Mouse (Mus musculus): ENCODE measurements around the gene Pecam1. TPM values are rescaled to one million over a fixed set of nuclear protein-coding genes. Genes with fewer than 3 reads are reported as not detected.

Pecam1 gene
- polyA plus RNA-seq, 1 experiment from 2014 or later, result 9.5 TPM

DNA sequence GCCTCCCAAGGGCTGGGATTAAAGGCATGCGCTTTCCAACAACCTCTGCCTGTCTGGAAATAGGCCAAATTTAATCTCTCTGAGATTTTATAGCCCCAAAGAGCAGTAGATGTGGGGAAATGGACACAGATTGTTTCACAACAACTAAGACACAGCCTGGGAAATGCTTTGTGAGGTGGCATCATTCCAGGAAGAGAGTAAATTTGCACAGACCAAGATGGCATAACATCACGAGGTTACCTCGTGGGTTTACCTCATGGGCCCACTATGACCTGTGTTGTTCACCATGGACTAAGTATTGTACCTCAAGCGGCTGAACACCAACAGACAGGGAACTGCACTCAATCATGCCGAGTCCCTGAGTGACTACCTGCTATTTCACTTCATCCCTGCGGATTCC lies 52.1 kb downstream of the Pecam1 start:
- H3K9me3 ChIP-seq (replicated peaks; ENCODE audit: control insufficient read depth, low read length), result no peaks in the 10 kb centered on the region
- no peak overlapping the region for H3K9ac ChIP-seq (ENCODE audit: low read depth, low read length)
- H3K36me3 ChIP-seq (ENCODE audit: control insufficient read depth, insufficient read depth), result no peaks in the 10 kb centered on the region
- no peak overlapping the region for H3K4me2 ChIP-seq (ENCODE audit: low read depth, low read length)
- no peak overlapping the region for H3K27ac ChIP-seq (ENCODE audit: low read length)
- H3K4me1 ChIP-seq (ENCODE audit: control insufficient read depth, low read depth, low read length), result no peaks in the 10 kb centered on the region
- WGBS (ENCODE audit: insufficient replicate concordance), result 56% methylated on average over 6 of the region's 6 CpGs
- H3K27me3 ChIP-seq (ENCODE audit: control insufficient read depth, insufficient read depth, low read depth, low read length), result no peaks in the 10 kb centered on the region
- no peak overlapping the region for H3K4me3 ChIP-seq (ENCODE audit: low read depth, low read length)
- no peak for ATAC-seq (ENCODE audit: low read depth)

DNA sequence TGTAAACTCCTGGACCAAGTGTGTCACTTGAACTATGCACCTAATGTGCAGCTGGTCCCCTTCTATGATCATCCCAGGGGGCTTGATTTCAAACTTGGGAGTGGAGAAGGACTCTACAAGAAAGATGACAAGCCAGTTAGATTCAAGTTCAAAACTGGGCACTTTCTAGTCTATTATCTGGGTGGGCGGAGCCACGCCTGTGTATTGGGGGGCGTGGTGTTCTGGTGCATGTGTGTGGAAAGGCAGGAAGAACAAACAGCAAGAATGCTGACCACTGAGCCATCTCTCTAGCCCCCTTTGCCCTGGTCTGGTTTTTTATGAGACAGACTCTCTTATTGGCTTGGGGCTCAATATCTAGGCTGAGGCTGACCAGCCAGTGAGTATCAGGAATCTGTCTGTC lies 54.5 kb downstream of the Pecam1 start:
- Histone ChIP-seq H3K4me3 (ENCODE audit: low read depth, low read length) (no peak overlapping the region), H3K27ac (ENCODE audit: low read length) (no peak overlapping the region), H3K9me3 (replicated peaks; ENCODE audit: control insufficient read depth, low read length) (no peaks in the 10 kb centered on the region), H3K4me1 (ENCODE audit: control insufficient read depth, low read depth, low read length) (no peaks in the 10 kb centered on the region), H3K36me3 (ENCODE audit: control insufficient read depth, insufficient read depth) (no peaks in the 10 kb centered on the region), H3K9ac (ENCODE audit: low read depth, low read length) (no peak overlapping the region), H3K27me3 (ENCODE audit: control insufficient read depth, insufficient read depth, low read depth, low read length) (no peaks in the 10 kb centered on the region), H3K4me2 (ENCODE audit: low read depth, low read length) (no peak overlapping the region)
- ATAC-seq (ENCODE audit: low read depth), result no peak
- WGBS (ENCODE audit: insufficient replicate concordance), result 60% methylated on average over 3 of the region's 3 CpGs

DNA sequence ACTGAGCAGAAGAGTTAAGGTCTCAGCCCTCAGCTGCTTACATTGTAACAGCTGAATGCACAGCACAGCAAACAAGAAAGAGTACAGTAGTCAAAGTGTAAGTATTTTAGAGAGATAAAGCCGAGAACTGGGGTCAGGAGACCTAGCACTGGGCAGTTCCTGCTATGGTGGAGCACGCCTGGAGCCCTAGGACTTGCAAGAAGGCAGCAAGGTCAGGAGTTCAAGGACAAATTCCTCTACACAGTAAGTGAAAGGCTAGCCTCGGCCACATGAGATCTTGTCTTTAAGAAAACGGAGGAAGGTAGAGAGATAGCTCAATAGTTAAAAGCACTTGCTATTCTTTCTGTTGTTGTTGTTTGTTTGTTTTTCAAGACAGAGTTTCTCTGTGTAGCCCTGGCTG lies 57.5 kb downstream of the Pecam1 start:
- Histone ChIP-seq H3K9ac (ENCODE audit: low read depth, low read length) (no peak overlapping the region), H3K4me2 (ENCODE audit: low read depth, low read length) (no peak overlapping the region), H3K27ac (ENCODE audit: low read length) (no peak overlapping the region), H3K36me3 (ENCODE audit: control insufficient read depth, insufficient read depth) (no peaks in the 10 kb centered on the region), H3K9me3 (replicated peaks; ENCODE audit: control insufficient read depth, low read length) (no peaks in the 10 kb centered on the region), H3K27me3 (ENCODE audit: control insufficient read depth, insufficient read depth, low read depth, low read length) (no peaks in the 10 kb centered on the region), H3K4me3 (ENCODE audit: low read depth, low read length) (no peak overlapping the region), H3K4me1 (ENCODE audit: control insufficient read depth, low read depth, low read length) (no peaks in the 10 kb centered on the region)
- WGBS (ENCODE audit: insufficient replicate concordance), result 55% methylated on average over 4 of the region's 4 CpGs
- no peak for ATAC-seq (ENCODE audit: low read depth)

DNA sequence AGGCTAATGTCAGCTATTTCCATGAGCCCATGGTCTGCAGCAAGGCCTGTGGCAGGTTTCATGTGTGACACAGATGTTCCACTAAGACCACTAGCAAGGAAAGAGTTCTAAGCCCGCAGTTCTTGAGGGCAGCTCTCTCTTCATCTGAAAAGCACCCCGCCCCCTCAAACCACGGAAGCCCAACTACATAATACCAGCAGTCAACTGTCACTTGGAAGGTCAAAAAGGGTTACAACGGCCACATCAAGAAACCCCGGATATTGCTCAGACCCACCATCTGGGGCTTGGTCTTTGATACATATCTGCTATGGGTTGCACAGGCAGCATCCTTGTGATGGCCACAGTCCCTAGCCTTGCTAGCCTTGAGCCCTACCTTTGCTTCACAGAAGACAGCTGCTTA lies 62.1 kb downstream of the Pecam1 start:
- Histone ChIP-seq H3K4me1 (ENCODE audit: control insufficient read depth, low read depth, low read length) (no peaks in the 10 kb centered on the region), H3K9ac (ENCODE audit: low read depth, low read length) (no peak overlapping the region), H3K27ac (ENCODE audit: low read length) (no peak overlapping the region), H3K4me2 (ENCODE audit: low read depth, low read length) (no peak overlapping the region), H3K27me3 (ENCODE audit: control insufficient read depth, insufficient read depth, low read depth, low read length) (no peaks in the 10 kb centered on the region), H3K36me3 (ENCODE audit: control insufficient read depth, insufficient read depth) (no peaks in the 10 kb centered on the region), H3K4me3 (ENCODE audit: low read depth, low read length) (no peak overlapping the region), H3K9me3 (replicated peaks; ENCODE audit: control insufficient read depth, low read length) (no peaks in the 10 kb centered on the region)
- WGBS (ENCODE audit: insufficient replicate concordance), result 42% methylated on average over 5 of the region's 5 CpGs
- no peak for ATAC-seq (ENCODE audit: low read depth)

DNA sequence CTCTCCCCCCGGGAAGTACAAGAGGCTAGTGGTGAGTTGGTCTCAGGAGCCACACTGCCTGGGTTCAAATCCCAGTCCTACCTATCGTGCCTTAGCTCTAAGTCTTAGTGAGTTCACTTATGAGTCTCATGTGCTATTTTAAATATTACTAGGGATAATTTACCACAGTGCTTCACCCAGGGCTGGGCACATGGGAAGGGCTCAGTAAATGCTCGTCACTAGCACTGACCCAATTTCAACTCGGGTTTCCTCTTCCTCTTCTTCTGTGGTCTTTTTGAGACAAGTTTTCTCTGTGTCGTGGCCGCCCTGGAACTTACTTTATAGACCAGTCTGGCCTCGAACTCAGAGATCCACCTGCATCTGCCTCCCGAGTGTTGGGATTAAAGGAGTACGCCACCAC lies 63.1 kb downstream of the Pecam1 start:
- WGBS (ENCODE audit: insufficient replicate concordance), result 55% methylated on average over 9 of the region's 9 CpGs
- H3K4me3 ChIP-seq (ENCODE audit: low read depth, low read length), result no peak overlapping the region

DNA sequence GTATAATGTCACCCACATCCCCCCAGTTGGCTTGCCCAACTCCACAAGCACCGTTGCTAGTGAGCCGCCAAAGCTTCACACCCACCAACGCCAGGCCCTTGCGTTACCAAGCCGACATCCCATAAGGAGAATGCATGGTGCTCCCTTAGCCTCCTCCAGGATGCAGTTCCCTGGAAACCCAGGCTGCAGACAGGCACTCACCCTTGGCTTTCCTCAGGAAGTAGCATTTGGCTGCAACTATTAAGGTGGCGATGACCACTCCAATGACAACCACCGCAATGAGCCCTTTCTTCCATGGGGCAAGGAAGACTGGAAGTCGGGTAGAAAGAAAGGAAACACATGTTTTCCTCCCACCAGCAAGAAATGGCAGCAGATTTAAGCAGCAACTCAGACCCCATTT lies 66.4 kb downstream of the Pecam1 start:
- WGBS (ENCODE audit: insufficient replicate concordance), result 83% methylated on average over 8 of the region's 8 CpGs
- Histone ChIP-seq H3K4me1 (ENCODE audit: control insufficient read depth, low read depth, low read length) (no peaks in the 10 kb centered on the region), H3K27me3 (ENCODE audit: control insufficient read depth, insufficient read depth, low read depth, low read length) (no peaks in the 10 kb centered on the region)

More for the DNA sequence above, 63.1 kb downstream of the Pecam1 start:
- H3K36me3 ChIP-seq (ENCODE audit: control insufficient read depth, insufficient read depth), result no peaks in the 10 kb centered on the region
- no peaks in the 10 kb centered on the region for H3K4me1 ChIP-seq (ENCODE audit: control insufficient read depth, low read depth, low read length)
- H3K27me3 ChIP-seq (ENCODE audit: control insufficient read depth, insufficient read depth, low read depth, low read length), result no peaks in the 10 kb centered on the region
- no peak overlapping the region for H3K9ac ChIP-seq (ENCODE audit: low read depth, low read length)
- no peak overlapping the region for H3K27ac ChIP-seq (ENCODE audit: low read length)
- ATAC-seq (ENCODE audit: low read depth), result no peak
- no peaks in the 10 kb centered on the region for H3K9me3 ChIP-seq (replicated peaks; ENCODE audit: control insufficient read depth, low read length)
- H3K4me2 ChIP-seq (ENCODE audit: low read depth, low read length), result no peak overlapping the region

DNA sequence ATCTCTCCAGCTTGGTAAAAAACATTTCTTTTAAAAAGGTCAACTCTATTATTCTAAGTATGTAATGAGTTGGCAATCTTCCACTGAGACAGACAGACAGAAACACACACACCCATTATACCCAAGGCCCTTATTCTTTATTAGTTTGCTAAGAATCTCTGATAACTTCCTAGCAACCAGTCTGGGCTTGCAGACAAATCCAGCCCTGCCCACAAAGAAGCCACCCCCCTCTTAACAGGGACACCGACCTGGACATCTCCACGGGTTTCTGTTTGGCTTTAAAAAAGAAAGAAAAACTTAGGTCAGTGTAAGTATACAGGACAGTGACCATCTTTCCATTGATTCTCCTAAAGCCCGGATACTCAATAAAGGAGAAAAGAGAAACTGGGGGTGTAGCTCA lies 67.1 kb downstream of the Pecam1 start:
- Histone ChIP-seq H3K4me2 (ENCODE audit: low read depth, low read length) (no peak overlapping the region), H3K27me3 (ENCODE audit: control insufficient read depth, insufficient read depth, low read depth, low read length) (no peaks in the 10 kb centered on the region), H3K4me1 (ENCODE audit: control insufficient read depth, low read depth, low read length) (no peaks in the 10 kb centered on the region), H3K9me3 (replicated peaks; ENCODE audit: control insufficient read depth, low read length) (no peaks in the 10 kb centered on the region), H3K9ac (ENCODE audit: low read depth, low read length) (no peak overlapping the region), H3K36me3 (ENCODE audit: control insufficient read depth, insufficient read depth) (no peaks in the 10 kb centered on the region), H3K4me3 (ENCODE audit: low read depth, low read length) (no peak overlapping the region), H3K27ac (ENCODE audit: low read length) (no peak overlapping the region)
- no peak for ATAC-seq (ENCODE audit: low read depth)
- 63% methylated on average over 3 of the region's 3 CpGs for WGBS (ENCODE audit: insufficient replicate concordance)

More for the DNA sequence above, 66.4 kb downstream of the Pecam1 start:
- Histone ChIP-seq H3K9me3 (replicated peaks; ENCODE audit: control insufficient read depth, low read length) (no peaks in the 10 kb centered on the region), H3K36me3 (ENCODE audit: control insufficient read depth, insufficient read depth) (no peaks in the 10 kb centered on the region), H3K27ac (ENCODE audit: low read length) (no peak overlapping the region), H3K4me3 (ENCODE audit: low read depth, low read length) (no peak overlapping the region), H3K9ac (ENCODE audit: low read depth, low read length) (no peak overlapping the region), H3K4me2 (ENCODE audit: low read depth, low read length) (no peak overlapping the region)
- no peak for ATAC-seq (ENCODE audit: low read depth)

DNA sequence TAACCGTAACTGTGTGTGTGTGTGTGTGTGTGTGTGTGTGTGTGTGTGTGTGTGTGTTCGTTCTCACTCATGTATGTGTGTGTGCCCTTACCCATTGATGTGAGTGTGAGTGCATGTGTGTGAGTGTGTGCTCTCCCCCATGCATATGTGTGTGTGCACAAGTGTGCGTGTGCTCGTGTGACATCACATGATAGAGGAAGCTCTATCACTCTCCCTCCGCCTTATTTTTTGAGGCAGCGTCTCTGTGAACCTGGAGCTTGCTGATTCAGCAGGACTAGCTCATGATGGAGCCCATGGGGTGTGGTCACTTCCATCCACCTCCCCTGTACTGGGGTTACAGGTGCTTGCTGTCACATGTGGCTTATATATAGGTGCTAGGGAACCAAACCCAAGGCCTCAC lies 69.3 kb downstream of the Pecam1 start:
- no peaks in the 10 kb centered on the region for H3K4me1 ChIP-seq (ENCODE audit: control insufficient read depth, low read depth, low read length)
- WGBS (ENCODE audit: insufficient replicate concordance), result 60% methylated on average over 6 of the region's 6 CpGs

DNA sequence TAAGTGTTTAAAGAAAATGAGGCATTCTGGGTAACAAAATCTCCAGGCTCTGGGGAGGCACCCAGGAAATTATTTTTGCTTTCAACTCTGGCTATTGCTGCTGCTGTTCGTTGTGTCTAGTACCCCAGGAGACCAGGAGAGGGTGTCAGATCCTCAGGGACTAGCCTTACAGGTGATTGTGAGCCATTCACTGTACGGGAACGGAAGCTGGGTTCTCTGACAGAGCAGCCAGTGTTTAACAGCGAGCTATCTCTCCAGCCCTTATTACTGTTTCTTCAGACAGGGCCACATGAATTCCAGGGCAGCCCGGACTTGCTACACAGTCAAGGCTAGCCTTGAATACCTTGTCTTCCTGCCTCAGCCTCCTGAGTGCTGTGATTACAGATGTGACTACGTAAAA lies 70.6 kb downstream of the Pecam1 start:
- Histone ChIP-seq H3K27ac (ENCODE audit: low read length) (no peak overlapping the region), H3K9me3 (replicated peaks; ENCODE audit: control insufficient read depth, low read length) (no peaks in the 10 kb centered on the region), H3K4me1 (ENCODE audit: control insufficient read depth, low read depth, low read length) (peaks cover 3% of the 10 kb centered on the region), H3K27me3 (ENCODE audit: control insufficient read depth, insufficient read depth, low read depth, low read length) (no peaks in the 10 kb centered on the region), H3K36me3 (ENCODE audit: control insufficient read depth, insufficient read depth) (no peaks in the 10 kb centered on the region), H3K9ac (ENCODE audit: low read depth, low read length) (no peak overlapping the region), H3K4me2 (ENCODE audit: low read depth, low read length) (no peak overlapping the region), H3K4me3 (ENCODE audit: low read depth, low read length) (no peak overlapping the region)
- ATAC-seq (ENCODE audit: low read depth), result no peak
- WGBS (ENCODE audit: insufficient replicate concordance), result 52% methylated on average over 6 of the region's 6 CpGs

More for the DNA sequence above, 69.3 kb downstream of the Pecam1 start:
- Histone ChIP-seq H3K4me3 (ENCODE audit: low read depth, low read length) (no peak overlapping the region), H3K9me3 (replicated peaks; ENCODE audit: control insufficient read depth, low read length) (no peaks in the 10 kb centered on the region), H3K4me2 (ENCODE audit: low read depth, low read length) (no peak overlapping the region), H3K27ac (ENCODE audit: low read length) (no peak overlapping the region), H3K36me3 (ENCODE audit: control insufficient read depth, insufficient read depth) (no peaks in the 10 kb centered on the region), H3K27me3 (ENCODE audit: control insufficient read depth, insufficient read depth, low read depth, low read length) (no peaks in the 10 kb centered on the region), H3K9ac (ENCODE audit: low read depth, low read length) (no peak overlapping the region)
- no peak for ATAC-seq (ENCODE audit: low read depth)

Measured in liver, embryonic 16.5 days (tissue).